Mouse (Mus musculus): ENCODE measurements around the gene Clca4b. TPM values are rescaled to one million over a fixed set of nuclear protein-coding genes. Genes with fewer than 3 reads are reported as not detected.

Clca4b gene
- total and polyA plus RNA-seq, 3 experiments, result 0.03 TPM; not detected in 2

GRCm38 (mm10) chr3:144977631-144978030 lies 45.3 kb upstream of the Clca4b start:
- Histone ChIP-seq H3K9ac (ENCODE audit: control insufficient read depth, low read depth, low read length, poor library complexity, severe bottlenecking) (no peak overlapping the region), H3K27me3 (ENCODE audit: control insufficient read depth in 1 of 2, insufficient read depth in 2 of 2, low read length in 2 of 2) (no peaks in the 10 kb centered on the region)
- no peak for DNase-seq (ENCODE audit: low read depth, low spot score)

GRCm38 (mm10) chr3:144976091-144976490 lies 43.8 kb upstream of the Clca4b start:
- H3K9me3 ChIP-seq (replicated peaks; ENCODE audit: insufficient read depth, low read length), result no peaks in the 10 kb centered on the region
- H3K4me1 ChIP-seq (ENCODE audit: control insufficient read depth in 1 of 2, insufficient read depth in 2 of 2, low read length in 2 of 2), result no peaks in the 10 kb centered on the region
- DNase-seq (ENCODE audit: low read depth, low spot score), result no peak
- H3K4me3 ChIP-seq (ENCODE audit: control insufficient read depth in 1 of 2, insufficient read depth in 1 of 2, low read depth in 2 of 2, low read length in 2 of 2), result no peak overlapping the region
- H3K27me3 ChIP-seq (ENCODE audit: control insufficient read depth in 1 of 2, insufficient read depth in 2 of 2, low read length in 2 of 2), result no peaks in the 10 kb centered on the region
- no peak overlapping the region for H3K9ac ChIP-seq (ENCODE audit: control insufficient read depth, low read depth, low read length, poor library complexity, severe bottlenecking)
- H3K27ac ChIP-seq (ENCODE audit: control insufficient read depth, low read depth, low read length), result no peak overlapping the region
- H3K36me3 ChIP-seq (ENCODE audit: control insufficient read depth in 1 of 2, insufficient read depth in 2 of 2, low read length in 2 of 2), result 0 out of 4 replicates have a peak, but pooled peaks cover 0 to 2% of the 10 kb centered on the region in 2 experiments
- H3K79me2 ChIP-seq (ENCODE audit: control insufficient read depth, insufficient read depth, low read length, poor library complexity), result no peaks in the 10 kb centered on the region
- TF ChIP-seq UBTF (IDR thresholded peaks at IDR 0.05; ENCODE audit: borderline replicate concordance, insufficient read depth, low read depth, low read length), result no peak
- no peak for TF ChIP-seq NELFE (IDR thresholded peaks at IDR 0.05; ENCODE audit: low read depth, low read length)
- no peak for TF ChIP-seq MYC (IDR thresholded peaks at IDR 0.05; ENCODE audit: low read depth, low read length)
- TF ChIP-seq ZMIZ1 (IDR thresholded peaks at IDR 0.05; ENCODE audit: low read depth, low read length), result no peak
- TF ChIP-seq USF2 (IDR thresholded peaks at IDR 0.05; ENCODE audit: borderline replicate concordance in 1 of 2, insufficient read depth in 1 of 2, low read depth in 1 of 2, low read length in 2 of 2), result no peak
- no peak for TF ChIP-seq TAL1 (IDR thresholded peaks at IDR 0.05; ENCODE audit: low read length)
- no peak for TF ChIP-seq CTCF (IDR thresholded peaks at IDR 0.05 in 2 of 3, conservative IDR thresholded peaks at IDR 0.05 in 1 of 3; ENCODE audit: control insufficient read depth in 1 of 3, insufficient read depth in 1 of 3, low read depth in 2 of 3, low read length in 3 of 3, poor library complexity in 1 of 3, severe bottlenecking in 1 of 3)
- TF ChIP-seq TCF12 (IDR thresholded peaks at IDR 0.05; ENCODE audit: low read depth, low read length), result no peak
- TF ChIP-seq BHLHE40 (IDR thresholded peaks at IDR 0.05; ENCODE audit: borderline replicate concordance, low read depth, low read length), result no peak
- TF ChIP-seq USF1 (IDR thresholded peaks at IDR 0.05; ENCODE audit: low read depth, low read length), result no peak
- TF ChIP-seq ZC3H11A (IDR thresholded peaks at IDR 0.05; ENCODE audit: low read depth, low read length), result no peak
- no peak for TF ChIP-seq EP300 (IDR thresholded peaks at IDR 0.05; ENCODE audit: low read depth in 1 of 2, low read length in 2 of 2)
- no peak for TF ChIP-seq TBP (IDR thresholded peaks at IDR 0.05; ENCODE audit: low read depth, low read length)

More at GRCm38 (mm10) chr3:144977631-144978030, 45.3 kb upstream of the Clca4b start:
- 0 out of 4 replicates have a peak, but pooled peaks cover 0 to 2% of the 10 kb centered on the region in 2 experiments for H3K36me3 ChIP-seq (ENCODE audit: control insufficient read depth in 1 of 2, insufficient read depth in 2 of 2, low read length in 2 of 2)
- no peaks in the 10 kb centered on the region for H3K9me3 ChIP-seq (replicated peaks; ENCODE audit: insufficient read depth, low read length)
- TF ChIP-seq MEF2A (IDR thresholded peaks at IDR 0.05; ENCODE audit: extremely low read depth, insufficient replicate concordance, low read depth, low read length, poor library complexity, severe bottlenecking), result no peak
- no peak for TF ChIP-seq ZC3H11A (IDR thresholded peaks at IDR 0.05; ENCODE audit: low read depth, low read length)
- TF ChIP-seq NRF1 (IDR thresholded peaks at IDR 0.05; ENCODE audit: insufficient read depth, low read depth, low read length, poor library complexity, severe bottlenecking), result no peak
- TF ChIP-seq POLR2A (IDR thresholded peaks at IDR 0.05; ENCODE audit: control insufficient read depth in 1 of 2, insufficient read depth in 1 of 2, low read depth in 1 of 2, low read length in 2 of 2, poor library complexity in 1 of 2), result no peak
- no peak for TF ChIP-seq CHD1 (IDR thresholded peaks at IDR 0.05; ENCODE audit: low read depth, low read length)
- no peak for TF ChIP-seq POLR2AphosphoS5 (IDR thresholded peaks at IDR 0.05; ENCODE audit: borderline replicate concordance, low read depth, low read length)
- no peak for TF ChIP-seq CHD2 (IDR thresholded peaks at IDR 0.05; ENCODE audit: low read length)
- TF ChIP-seq MAZ (IDR thresholded peaks at IDR 0.05; ENCODE audit: low read depth, low read length), result no peak
- no peak for TF ChIP-seq ZKSCAN1 (IDR thresholded peaks at IDR 0.05; ENCODE audit: low read depth, low read length)
- TF ChIP-seq MXI1 (IDR thresholded peaks at IDR 0.05; ENCODE audit: low read depth, low read length), result no peak
- no peak for TF ChIP-seq MYC (IDR thresholded peaks at IDR 0.05; ENCODE audit: low read depth, low read length)
- TF ChIP-seq RCOR1 (IDR thresholded peaks at IDR 0.05; ENCODE audit: low read depth, low read length), result no peak
- TF ChIP-seq JUND (IDR thresholded peaks at IDR 0.05; ENCODE audit: low read depth, low read length), result no peak
- TF ChIP-seq TBP (IDR thresholded peaks at IDR 0.05; ENCODE audit: low read depth, low read length), result no peak
- TF ChIP-seq USF2 (IDR thresholded peaks at IDR 0.05; ENCODE audit: borderline replicate concordance in 1 of 2, insufficient read depth in 1 of 2, low read depth in 1 of 2, low read length in 2 of 2), result no peak
- no peak overlapping the region for H3K4me3 ChIP-seq (ENCODE audit: control insufficient read depth in 1 of 2, insufficient read depth in 1 of 2, low read depth in 2 of 2, low read length in 2 of 2)
- H3K27ac ChIP-seq (ENCODE audit: control insufficient read depth, low read depth, low read length), result no peak overlapping the region
- H3K79me2 ChIP-seq (ENCODE audit: control insufficient read depth, insufficient read depth, low read length, poor library complexity), result no peaks in the 10 kb centered on the region
- no peaks in the 10 kb centered on the region; a peak in 1 of 4 replicates for H3K4me1 ChIP-seq (ENCODE audit: control insufficient read depth in 1 of 2, insufficient read depth in 2 of 2, low read length in 2 of 2)
